Mouse (Mus musculus) forebrain, embryonic 16.5 days (tissue): ENCODE results near the gene Olfr596. TPM values are rescaled to one million over a fixed set of nuclear protein-coding genes. Genes with fewer than 3 reads are reported as not detected.
"Not testable (repeated sequence)": the region's sequence is repeated elsewhere in the genome, so short reads cannot be mapped to it uniquely, and the experiment has no call there.

Experiments
- ATAC-seq: fragments of 200-750 bp; cut with Nextera tagmentation; 2 replicates; pipeline ENCODE4 v1.8.0; 2017; ENCODE audit warnings: mild to moderate bottlenecking, moderate library complexity
- H3K27ac ChIP-seq: fragments of 300-500 bp; sonication (generic); 2 replicates; pipeline ENCODE4 v1.5.1; 2014; ENCODE audit warnings: low read length, control low read depth
- H3K27me3 ChIP-seq: fragments of 300-500 bp; sonication (generic); replicated peaks from 2 replicates; pipeline ENCODE4 v1.6.1; 2014; ENCODE audit warnings: low read length; ENCODE audit not compliant: control insufficient read depth, insufficient read depth
- H3K36me3 ChIP-seq: fragments of 300-500 bp; sonication (generic); 2 replicates; pipeline ENCODE4 v1.6.1; 2014; ENCODE audit not compliant: control insufficient read depth, insufficient read depth
- H3K4me1 ChIP-seq: fragments of 300-500 bp; sonication (generic); replicated peaks from 2 replicates; pipeline ENCODE4 v1.6.1; 2014; ENCODE audit warnings: low read length; ENCODE audit not compliant: control insufficient read depth, insufficient read depth
- H3K4me2 ChIP-seq: fragments of 300-500 bp; sonication (generic); 2 replicates; pipeline ENCODE4 v1.6.1; 2014; ENCODE audit warnings: mild to moderate bottlenecking, low read length, control low read depth
- H3K4me3 ChIP-seq: fragments of 300-500 bp; sonication (generic); replicated peaks from 2 replicates; pipeline ENCODE4 v1.5.1; 2014; ENCODE audit warnings: mild to moderate bottlenecking, low read length, control low read depth
- H3K9ac ChIP-seq: fragments of 300-500 bp; sonication (generic); replicated peaks from 2 replicates; pipeline ENCODE4 v1.6.1; 2014; ENCODE audit warnings: low read depth, low read length, control low read depth
- H3K9me3 ChIP-seq: fragments of 300-500 bp; sonication (generic); 2 replicates; pipeline ENCODE4 v1.6.1; 2016; ENCODE audit warnings: low read length; ENCODE audit not compliant: control insufficient read depth
- WGBS: fragments of 180-500 bp; shearing (Covaris S2); extraction: QIAGEN DNeasy Blood & Tissue Kit; methylation state at CpG from one replicate; pipeline ENCODE4 v1.1.7; 2014; 5-methylcytosine and 5-hydroxymethylcytosine counted together
- microRNA-seq: library from miRNA; unstranded; fragments of <30 nt; microRNA quantifications from one replicate; pipeline ENCODE4, GENCODE M21; 2017
- polyA plus RNA-seq: library from polyadenylated mRNA; unstranded; fragments of >200 nt; fragmentation: Nextera tagmentation; extraction: Ambion mirVana; gene quantifications from 2 replicates; pipeline ENCODE4 v1.2.1, GENCODE M21; 2015

The Olfr596 gene
- polyA plus RNA-seq, result not detected in 2 replicates

GRCm38 (mm10) chr7:103305348-103305747 is at the start of gene Olfr596:
Gene Olfr596 (plus strand): TSS chr7:103305648.
- 86% methylated on average over 2 of the region's 2 CpGs for WGBS
- ATAC-seq, H3K4me2 ChIP-seq, H3K4me1 ChIP-seq, H3K27ac ChIP-seq, H3K36me3 ChIP-seq, H3K9ac ChIP-seq, H3K27me3 ChIP-seq, H3K4me3 ChIP-seq, H3K9me3 ChIP-seq: not testable (repeated sequence)

- not testable (repeated sequence) for H3K4me2 ChIP-seq, ATAC-seq, H3K27ac ChIP-seq, H3K27me3 ChIP-seq, H3K36me3 ChIP-seq, H3K4me3 ChIP-seq, H3K4me1 ChIP-seq, H3K9me3 ChIP-seq, H3K9ac ChIP-seq
- 72% methylated on average over 2 of the region's 2 CpGs for WGBS
Observed at GRCm38 (mm10) chr7:103316015-103316414, 10.6 kb downstream of the Olfr596 start, which contains the start of gene Olfr597. Gene Olfr597 (plus strand): TSS chr7:103316315.

- Histone ChIP-seq H3K4me2 (no peak within 1 kb of the TSS), H3K9me3 (no peaks in the 10 kb centered on the region), H3K27me3 (no peaks in the 10 kb centered on the region), H3K4me3 (no peak within 1 kb of the TSS), H3K36me3 (no peaks in the 10 kb centered on the region), H3K27ac (no peak within 1 kb of the TSS), H3K9ac (no peak within 1 kb of the TSS), H3K4me1 (no peaks in the 10 kb centered on the region)
- no peak for ATAC-seq
Observed at GRCm38 (mm10) chr7:103323268-103323667, 17.8 kb downstream of the Olfr596 start, which contains the start of gene Olfr598. Gene Olfr598 (plus strand): TSS chr7:103323568.

GRCm38 (mm10) chr7:103335617-103336016 is 30.2 kb downstream of the Olfr596 start, which contains the start of gene Olfr599:
Gene Olfr599 (plus strand): TSS chr7:103335917.
- ATAC-seq, result no peak
- Histone ChIP-seq H3K9ac (no peak within 1 kb of the TSS), H3K4me1 (no peaks in the 10 kb centered on the region), H3K4me2 (no peak within 1 kb of the TSS), H3K4me3 (no peak within 1 kb of the TSS), H3K9me3 (no peaks in the 10 kb centered on the region), H3K27ac (no peak within 1 kb of the TSS), H3K36me3 (no peaks in the 10 kb centered on the region), H3K27me3 (no peaks in the 10 kb centered on the region)
- WGBS, result 91% methylated on average over 1 of the region's 1 CpGs

DNA sequence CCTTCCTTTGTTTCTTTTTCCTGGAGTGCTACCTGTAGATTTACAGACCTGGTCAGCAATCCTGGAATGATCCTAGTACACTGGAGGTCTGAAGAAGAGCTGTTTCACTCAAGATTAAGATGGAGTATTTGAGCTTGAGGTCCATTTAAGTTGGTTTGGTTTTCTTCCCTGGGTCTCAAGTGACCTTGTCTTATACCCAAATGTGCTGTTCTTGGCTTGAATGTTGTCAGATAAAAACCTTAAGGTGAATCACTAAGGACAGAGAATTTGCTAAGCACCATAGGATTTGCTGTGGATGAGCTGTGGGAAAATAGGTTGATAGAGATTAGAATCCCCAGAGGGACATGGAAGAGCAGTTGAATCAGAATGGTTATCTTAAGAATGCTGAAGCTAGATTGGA is 44.1 kb downstream of the Olfr596 start, which contains the start of gene Olfr600:
Olfr600 (minus strand) TSS at position 101 of the 400 bp plus-strand sequence.
- no peak within 1 kb of the TSS for H3K27ac ChIP-seq
- no peaks in the 10 kb centered on the region for H3K9me3 ChIP-seq
- H3K4me2 ChIP-seq, result no peak within 1 kb of the TSS
- H3K4me3 ChIP-seq, result no peak within 1 kb of the TSS
- H3K36me3 ChIP-seq, result no peaks in the 10 kb centered on the region
- no peak for ATAC-seq
- no peaks in the 10 kb centered on the region for H3K27me3 ChIP-seq
- H3K4me1 ChIP-seq, result no peaks in the 10 kb centered on the region
- no peak within 1 kb of the TSS for H3K9ac ChIP-seq

Small RNA genes within 50 kb of the gene (microRNA-seq; reads per million reads assigned to microRNA genes)
- gene Gm23550 (not detected), gene Gm25171 (not detected)

Other genes starting within 250 kb of the Olfr596 start
- gene Olfr584, start 223.8 kb upstream of the Olfr596 start, polyA plus RNA-seq, result not detected in 2 replicates
- not detected in 2 replicates for gene Olfr585, start 207.9 kb upstream of the Olfr596 start, polyA plus RNA-seq
- not detected in 2 replicates for gene Olfr586, start 180.0 kb upstream of the Olfr596 start, polyA plus RNA-seq
- gene Olfr588-ps1, start 164.8 kb upstream of the Olfr596 start, polyA plus RNA-seq, result not detected in 2 replicates
- not detected in 2 replicates for gene Olfr589, start 149.3 kb upstream of the Olfr596 start, polyA plus RNA-seq
- not detected in 2 replicates for gene Olfr591, start 127.3 kb upstream of the Olfr596 start, polyA plus RNA-seq
- gene Olfr592, start 120.8 kb upstream of the Olfr596 start, polyA plus RNA-seq, result not detected in 2 replicates
- not detected in 2 replicates for gene Olfr593, start 93.8 kb upstream of the Olfr596 start, polyA plus RNA-seq
- gene Olfr594, start 88.7 kb upstream of the Olfr596 start, polyA plus RNA-seq, result not detected in 2 replicates
- gene Usp17ld, start 53.1 kb upstream of the Olfr596 start, polyA plus RNA-seq, result not detected in 2 replicates
- gene Olfr597, start 10.7 kb downstream of the Olfr596 start, polyA plus RNA-seq, result not detected in 2 replicates
- not detected in 2 replicates for gene Olfr598, start 17.9 kb downstream of the Olfr596 start, polyA plus RNA-seq
- gene Olfr599, start 30.3 kb downstream of the Olfr596 start, polyA plus RNA-seq, result not detected in 2 replicates
- gene Olfr600, start 44.0 kb downstream of the Olfr596 start, polyA plus RNA-seq, result not detected in 2 replicates
- not detected in 2 replicates for gene Olfr601, start 57.0 kb downstream of the Olfr596 start, polyA plus RNA-seq
- gene Olfr603, start 80.5 kb downstream of the Olfr596 start, polyA plus RNA-seq, result not detected in 2 replicates
- gene Usp17lc, start 109.4 kb downstream of the Olfr596 start, polyA plus RNA-seq, result not detected in 2 replicates
- gene Olfr605, start 139.8 kb downstream of the Olfr596 start, polyA plus RNA-seq, result not detected in 2 replicates
- gene Olfr606, start 143.4 kb downstream of the Olfr596 start, polyA plus RNA-seq, result not detected in 2 replicates
- not detected in 2 replicates for gene Olfr607, start 158.5 kb downstream of the Olfr596 start, polyA plus RNA-seq
- not detected in 2 replicates for gene Olfr608, start 164.2 kb downstream of the Olfr596 start, polyA plus RNA-seq
- gene Olfr609, start 192.4 kb downstream of the Olfr596 start, polyA plus RNA-seq, result not detected in 2 replicates
- gene Olfr610, start 206.5 kb downstream of the Olfr596 start, polyA plus RNA-seq, result not detected in 2 replicates
- gene Olfr611, start 215.2 kb downstream of the Olfr596 start, polyA plus RNA-seq, result not detected in 2 replicates
- gene Olfr612, start 237.1 kb downstream of the Olfr596 start, polyA plus RNA-seq, result not detected in 2 replicates
- not detected in 2 replicates for gene Olfr613, start 242.4 kb downstream of the Olfr596 start, polyA plus RNA-seq